Mouse (Mus musculus) lung, postnatal 0 days (tissue): ENCODE data around the gene Impdh1.

Experiments used
- CTCF ChIP-seq: IDR thresholded peaks from 2 replicates; pipeline ENCODE4 v1.5.1; 2016; ENCODE audit warnings: antibody characterized with exemption, mild to moderate bottlenecking
- EP300 ChIP-seq: IDR thresholded peaks from 2 replicates; pipeline ENCODE4 v1.6.1; 2016; ENCODE audit warnings: antibody characterized with exemption, mild to moderate bottlenecking, control low read depth

GRCm38 (mm10) chr6:29241697-29242096, 25.5 kb upstream of the Impdh1 start:
- TF ChIP-seq CTCF (peak; percentile 51), EP300 (no peak)
